In the genomic region with DNA sequence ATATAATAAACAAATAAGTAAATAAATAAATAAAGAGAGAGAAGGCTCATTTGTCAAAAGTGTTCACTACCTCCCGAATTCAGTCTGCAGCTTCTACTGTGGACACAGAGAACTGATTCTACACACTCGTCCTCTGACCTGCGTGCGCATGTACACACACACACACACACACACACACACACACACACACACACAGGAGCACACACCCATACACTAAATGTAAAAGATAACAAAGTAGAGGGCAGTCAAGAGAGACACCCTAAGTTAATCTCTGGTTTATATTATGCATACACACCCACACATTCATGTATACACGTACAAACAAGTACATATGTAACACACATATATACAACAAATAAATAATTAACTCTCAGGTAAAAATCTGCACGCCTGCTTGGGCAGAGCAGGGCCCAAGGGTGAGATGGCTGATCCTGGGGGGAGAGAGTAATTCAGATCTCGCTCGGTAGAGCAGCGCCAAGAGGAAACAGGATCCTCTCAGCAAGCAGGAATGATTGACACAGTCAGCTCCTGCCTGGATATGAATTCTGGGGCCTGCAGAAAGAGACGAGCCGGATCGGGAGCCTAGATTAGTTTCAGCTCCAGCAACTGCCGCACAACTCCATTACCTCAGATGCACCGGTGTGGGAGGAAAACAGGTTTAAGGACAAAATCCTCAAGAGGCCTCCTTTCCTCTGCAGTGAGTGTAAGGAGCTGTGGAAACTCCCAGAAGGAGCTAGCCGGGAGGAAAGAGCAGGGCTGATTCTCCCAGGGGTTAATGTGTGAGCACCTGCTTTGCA, we compare ENCODE assay signal across 9 mouse cellular contexts. TPM values are rescaled to one million over a fixed set of nuclear protein-coding genes. Genes with fewer than 3 reads are reported as not detected.
A peak's percentile ranks its signal among the peaks of the same experiment; 100 is the strongest.
DNase-seq lines count a peak whose midpoint lies in the region; ATAC-seq lines count a peak whose summit lies in the region.
"Had no signal": no experiment of that assay in that cellular context is flagged by ENCODE, and none has a peak within 500 bp of the region (broad histone marks: within the 10 kb centered on the region; RNA-seq: fewer than 3 reads in every experiment).

No protein-coding gene starts in this region.

- H3K9me3 ChIP-seq in embryonic facial prominence, embryonic 15.5 days (replicated peaks), result no peaks in the 10 kb centered on the region
- no peaks in the 10 kb centered on the region for H3K9me3 ChIP-seq in limb, embryonic 10.5 days (replicated peaks)
- H3K9me3 ChIP-seq: neural tube, embryonic 12.5 days had no signal

- WGBS in embryonic facial prominence, embryonic 15.5 days, result 36% methylated on average over 15 of the region's 15 CpGs
- WGBS in limb, embryonic 10.5 days, result 82% methylated on average over 15 of the region's 15 CpGs

- peak overlapping the region; percentile 70 for H3K27ac ChIP-seq in embryonic facial prominence, embryonic 15.5 days (replicated peaks)
- peak overlapping the region; percentile 53; the same call in 1 of the 2 replicates for H3K27ac ChIP-seq in limb, embryonic 10.5 days
- H3K27ac ChIP-seq: neural tube, embryonic 12.5 days had no signal

- peaks cover 21% of the 10 kb centered on the region for H3K4me1 ChIP-seq in embryonic facial prominence, embryonic 15.5 days
- peaks cover 14% of the 10 kb centered on the region for H3K4me1 ChIP-seq in limb, embryonic 10.5 days

- H3K9ac ChIP-seq in embryonic facial prominence, embryonic 15.5 days, result no peak overlapping the region
- H3K9ac ChIP-seq: neural tube, embryonic 12.5 days had no signal

- H3K27me3 ChIP-seq in embryonic facial prominence, embryonic 15.5 days, result no peaks in the 10 kb centered on the region
- no peaks in the 10 kb centered on the region for H3K27me3 ChIP-seq in limb, embryonic 10.5 days (ENCODE audit: low read depth, poor library complexity, severe bottlenecking)
- H3K27me3 ChIP-seq: neural tube, embryonic 12.5 days had no signal

- DNase-seq in left cerebral cortex, postnatal 14 days (ENCODE audit: low spot score in 2 of 2), result peak; percentile 53 to 60
- DNase-seq in left cerebral cortex, adult 8-10 months (ENCODE audit: low spot score in 2 of 2), result no peak
- no peak for DNase-seq in limb, embryonic 10.5 days (ENCODE audit: low spot score)
- DNase-seq in retina, embryonic 14.5 days (ENCODE audit: low spot score), result peak; percentile 15
- no peak for DNase-seq in urinary bladder, postnatal 10 days (ENCODE audit: low spot score)

- intact Hi-C loops in left cerebral cortex, postnatal 14 days (cut with DNase I), result no loop called here

- H3K4me2 ChIP-seq in embryonic facial prominence, embryonic 15.5 days (replicated peaks), result no peak overlapping the region
- H3K4me2 ChIP-seq: neural tube, embryonic 12.5 days had no signal

- ATAC-seq in embryonic facial prominence, embryonic 15.5 days (ENCODE audit: insufficient number of reproducible peaks, low FRiP score, low TSS enrichment, low read depth), result no peak; the same call in 1 of the 2 replicates
- no peak for ATAC-seq in erythroid progenitor cell, adult 5-6 weeks (replicated peaks; ENCODE audit: low FRiP score, poor library complexity, severe bottlenecking)
- ATAC-seq in monocyte, adult 5-6 weeks (replicated peaks; ENCODE audit: insufficient number of reproducible peaks, low FRiP score, low TSS enrichment, poor library complexity, severe bottlenecking), result no peak

- H3K4me3 ChIP-seq in embryonic facial prominence, embryonic 15.5 days (replicated peaks), result no peak overlapping the region
- no peak overlapping the region for H3K4me3 ChIP-seq in limb, embryonic 10.5 days
- H3K4me3 ChIP-seq: neural tube, embryonic 12.5 days had no signal

- H3K36me3 ChIP-seq in embryonic facial prominence, embryonic 15.5 days, result no peaks in the 10 kb centered on the region
- no peaks in the 10 kb centered on the region for H3K36me3 ChIP-seq in limb, embryonic 10.5 days
- H3K36me3 ChIP-seq: neural tube, embryonic 12.5 days had no signal

RNA-seq across cellular contexts. Expression of a gene that starts 17.4 kb away (rescaled TPM):
- 10 to 100 TPM; 51.4 to 58.3 TPM for total RNA-seq in left cerebral cortex, postnatal 14 days (2021)
- total RNA-seq in left cerebral cortex, adult 8-10 months (2022), result 10 to 100 TPM; 35.5 to 47.5 (median 42.3) TPM
- polyA plus RNA-seq in embryonic facial prominence, embryonic 15.5 days (2015; fragmentation: Nextera tagmentation; extraction: Ambion mirVana), result 37.7 and 39.1 TPM in 2 replicates
- 40.5 and 42.6 TPM in 2 replicates for polyA plus RNA-seq in limb, embryonic 10.5 days (2016; fragmentation: Nextera tagmentation; extraction: Ambion mirVana)
- total RNA-seq in erythroid progenitor cell, adult 5-6 weeks (2015; ENCODE audit: low replicate concordance), result 15.5 TPM in 2 replicates
- total RNA-seq in erythroid progenitor cell, adult 5-6 weeks (2017; ENCODE audit: low replicate concordance), result 7.3 and 9.6 TPM in 2 replicates
- 118 to 126 TPM (median 121 TPM) in 3 replicates for total RNA-seq in monocyte, adult 5-6 weeks (2017)

RNA-seq across cellular contexts. Expression of a gene that starts 46.2 kb away (rescaled TPM):
- 10 to 100 TPM; 57.5 to 58.4 TPM for total RNA-seq in left cerebral cortex, postnatal 14 days (2021)
- 10 to 100 TPM; 54.5 to 61.4 (median 56.3) TPM for total RNA-seq in left cerebral cortex, adult 8-10 months (2022)
- 2.4 and 2.9 TPM in 2 replicates for polyA plus RNA-seq in embryonic facial prominence, embryonic 15.5 days (2015; fragmentation: Nextera tagmentation; extraction: Ambion mirVana)
- polyA plus RNA-seq in limb, embryonic 10.5 days (2016; fragmentation: Nextera tagmentation; extraction: Ambion mirVana), result 0.13 and 0.55 TPM in 2 replicates
- 22.3 and 24.7 TPM in 2 replicates for total RNA-seq in erythroid progenitor cell, adult 5-6 weeks (2015; ENCODE audit: low replicate concordance)
- total RNA-seq in erythroid progenitor cell, adult 5-6 weeks (2017; ENCODE audit: low replicate concordance), result 23.8 and 25.2 TPM in 2 replicates
- total RNA-seq in monocyte, adult 5-6 weeks (2017), result 1.6 to 4.0 TPM (median 2.5 TPM) in 3 replicates

Comparison
In these comparisons a context has a peak if more than half of its experiments do, and no peak if none do; other contexts are left out.
1. DNase-seq: peak in left cerebral cortex, postnatal 14 days (2 of 2) and retina, embryonic 14.5 days (single experiment); none in left cerebral cortex, adult 8-10 months (0 of 2), limb, embryonic 10.5 days (single experiment) and urinary bladder, postnatal 10 days (single experiment).